Mouse (Mus musculus) heart, postnatal 0 days (tissue): ENCODE measurements around the gene Olfr1024. TPM values are rescaled to one million over a fixed set of nuclear protein-coding genes. Genes with fewer than 3 reads are reported as not detected.

Experiments
- ATAC-seq: fragments of 200-750 bp; cut with Nextera tagmentation; 2 replicates; pipeline ENCODE4 v1.8.0; 2017; ENCODE audit warnings: low read depth, moderate number of reproducible peaks, moderate library complexity; ENCODE audit not compliant: insufficient read depth
- DNase-seq: peaks from one replicate; pipeline ENCODE4 v3.0.0-alpha.2; 2016; ENCODE audit warnings: low spot score
- H3K27ac ChIP-seq: fragments of 300-500 bp; sonication (generic); 2 replicates; pipeline ENCODE4 v1.5.1; 2014; ENCODE audit warnings: low read depth, mild to moderate bottlenecking
- H3K27me3 ChIP-seq: fragments of 300-500 bp; sonication (generic); 2 replicates; pipeline ENCODE4 v1.6.1; 2014; ENCODE audit warnings: low read length, mixed read lengths; ENCODE audit not compliant: control insufficient read depth, insufficient read depth
- H3K36me3 ChIP-seq: fragments of 300-500 bp; sonication (generic); replicated peaks from 2 replicates; pipeline ENCODE4 v1.6.1; 2014; ENCODE audit warnings: low read length, mixed read lengths; ENCODE audit not compliant: control insufficient read depth, insufficient read depth
- H3K4me1 ChIP-seq: fragments of 300-500 bp; sonication (generic); 2 replicates; pipeline ENCODE4 v1.6.1; 2014; ENCODE audit warnings: antibody characterized with exemption; ENCODE audit not compliant: control insufficient read depth, insufficient read depth
- H3K4me2 ChIP-seq: fragments of 300-500 bp; sonication (generic); 2 replicates; pipeline ENCODE4 v1.6.1; 2014; ENCODE audit warnings: low read depth, mild to moderate bottlenecking, low read length, moderate library complexity
- H3K4me3 ChIP-seq: fragments of 300-500 bp; sonication (generic); 2 replicates; pipeline ENCODE4 v1.5.1; 2014; ENCODE audit warnings: low read depth, low read length
- H3K9ac ChIP-seq: fragments of 300-500 bp; sonication (generic); replicated peaks from 2 replicates; pipeline ENCODE4 v1.6.1; 2014; ENCODE audit warnings: low read depth, low read length, mixed read lengths
- H3K9me3 ChIP-seq: fragments of 300-500 bp; sonication (generic); replicated peaks from 2 replicates; pipeline ENCODE4 v1.6.1; 2016; ENCODE audit warnings: low read length; ENCODE audit not compliant: control insufficient read depth
- CTCF ChIP-seq: IDR thresholded peaks from 2 replicates; pipeline ENCODE4 v1.5.1; 2016; ENCODE audit warnings: antibody characterized with exemption, control low read depth, low read depth
- EP300 ChIP-seq: IDR thresholded peaks from 2 replicates; pipeline ENCODE4 v1.6.1; 2016; ENCODE audit warnings: antibody characterized with exemption, low read depth
- WGBS: fragments of 180-500 bp; shearing (Covaris S2); extraction: QIAGEN DNeasy Blood & Tissue Kit; methylation state at CpG from one replicate; pipeline ENCODE4 v1.1.7; 2014; 5-methylcytosine and 5-hydroxymethylcytosine counted together
- polyA plus RNA-seq: library from polyadenylated mRNA; unstranded; fragments of >200 nt; fragmentation: Nextera tagmentation; extraction: Ambion mirVana; gene quantifications from 2 replicates; pipeline ENCODE4 v1.2.1, GENCODE M21; 2015
- total RNA-seq: library from RNA; depleted of rRNA; stranded (reverse); fragments of >200 nt; gene quantifications from 2 replicates; pipeline ENCODE4 v1.2.3, GENCODE M21; 2014; ENCODE audit warnings: low replicate concordance; rRNA removed

The Olfr1024 gene
- total and polyA plus RNA-seq, 2 experiments from 2014 or later, result not detected

- no peak within 1 kb of the TSS for H3K4me3 ChIP-seq
- DNase-seq, result no peak
- no peaks in the 10 kb centered on the region for H3K4me1 ChIP-seq
- no peak for ATAC-seq
- H3K9me3 ChIP-seq, result no peaks in the 10 kb centered on the region
- H3K27me3 ChIP-seq, result no peaks in the 10 kb centered on the region
- no peak within 1 kb of the TSS for H3K4me2 ChIP-seq
- 39% methylated on average over 2 of the region's 2 CpGs for WGBS
- no peak within 1 kb of the TSS for H3K27ac ChIP-seq
- no peaks in the 10 kb centered on the region for H3K36me3 ChIP-seq
- no peak within 1 kb of the TSS for H3K9ac ChIP-seq
- TF ChIP-seq CTCF, result no peak
- TF ChIP-seq EP300, result no peak
Observed at GRCm38 (mm10) chr2:85868294-85868693, 36.6 kb downstream of the Olfr1024 start, which contains the start of gene Olfr1022. TSS of gene Olfr1022 (plus strand) at chr2:85868594.

Other genes with a start within 250 kb of the Olfr1024 start
- gene Olfr154, start 240.6 kb downstream of the Olfr1024 start, total RNA-seq, result not detected in 2 replicates
- not detected in 2 replicates for gene Olfr154, start 240.6 kb downstream of the Olfr1024 start, polyA plus RNA-seq
- gene Olfr1006, start 226.3 kb downstream of the Olfr1024 start, total RNA-seq, result not detected in 2 replicates
- not detected in 2 replicates for gene Olfr1006, start 226.3 kb downstream of the Olfr1024 start, polyA plus RNA-seq
- not detected in 2 replicates for gene Olfr1008, start 215.6 kb downstream of the Olfr1024 start, total RNA-seq
- gene Olfr1008, start 215.6 kb downstream of the Olfr1024 start, polyA plus RNA-seq, result not detected in 2 replicates
- not detected in 2 replicates for gene Olfr1009, start 189.6 kb downstream of the Olfr1024 start, total RNA-seq
- gene Olfr1009, start 189.6 kb downstream of the Olfr1024 start, polyA plus RNA-seq, result not detected in 2 replicates
- gene Olfr1012, start 142.3 kb downstream of the Olfr1024 start, total RNA-seq, result not detected in 2 replicates
- gene Olfr1012, start 142.3 kb downstream of the Olfr1024 start, polyA plus RNA-seq, result not detected in 2 replicates
- gene Olfr1013, start 138.0 kb downstream of the Olfr1024 start, total RNA-seq, result not detected in 2 replicates
- not detected in 2 replicates for gene Olfr1013, start 138.0 kb downstream of the Olfr1024 start, polyA plus RNA-seq
- not detected in 2 replicates for gene Olfr1014, start 132.3 kb downstream of the Olfr1024 start, total RNA-seq
- gene Olfr1014, start 132.3 kb downstream of the Olfr1024 start, polyA plus RNA-seq, result not detected in 2 replicates
- not detected in 2 replicates for gene Olfr1015, start 123.0 kb downstream of the Olfr1024 start, total RNA-seq
- not detected in 2 replicates for gene Olfr1015, start 123.0 kb downstream of the Olfr1024 start, polyA plus RNA-seq
- gene Olfr1016, start 102.5 kb downstream of the Olfr1024 start, total RNA-seq, result not detected in 2 replicates
- not detected in 2 replicates for gene Olfr1016, start 102.5 kb downstream of the Olfr1024 start, polyA plus RNA-seq
- not detected in 2 replicates for gene Olfr1018, start 86.6 kb downstream of the Olfr1024 start, total RNA-seq
- gene Olfr1018, start 86.6 kb downstream of the Olfr1024 start, polyA plus RNA-seq, result not detected in 2 replicates
- not detected in 2 replicates for gene Olfr1019, start 59.6 kb downstream of the Olfr1024 start, total RNA-seq
- gene Olfr1019, start 59.6 kb downstream of the Olfr1024 start, polyA plus RNA-seq, result not detected in 2 replicates
- gene Olfr1020, start 58.0 kb downstream of the Olfr1024 start, total RNA-seq, result not detected in 2 replicates
- not detected in 2 replicates for gene Olfr1020, start 58.0 kb downstream of the Olfr1024 start, polyA plus RNA-seq
- not detected in 2 replicates for gene Olfr1022, start 36.5 kb downstream of the Olfr1024 start, total RNA-seq
- not detected in 2 replicates for gene Olfr1022, start 36.5 kb downstream of the Olfr1024 start, polyA plus RNA-seq
- gene Olfr1023, start 19.4 kb downstream of the Olfr1024 start, total RNA-seq, result not detected in 2 replicates
- gene Olfr1023, start 19.4 kb downstream of the Olfr1024 start, polyA plus RNA-seq, result not detected in 2 replicates
- not detected in 2 replicates for gene Olfr1025-ps1, start 10.1 kb upstream of the Olfr1024 start, total RNA-seq
- gene Olfr1025-ps1, start 10.1 kb upstream of the Olfr1024 start, polyA plus RNA-seq, result not detected in 2 replicates
- gene Olfr1026, start 16.5 kb upstream of the Olfr1024 start, total RNA-seq, result not detected in 2 replicates
- not detected in 2 replicates for gene Olfr1026, start 16.5 kb upstream of the Olfr1024 start, polyA plus RNA-seq
- gene Olfr1028, start 45.4 kb upstream of the Olfr1024 start, total RNA-seq, result not detected in 2 replicates
- not detected in 2 replicates for gene Olfr1028, start 45.4 kb upstream of the Olfr1024 start, polyA plus RNA-seq
- gene Olfr1029, start 68.8 kb upstream of the Olfr1024 start, total RNA-seq, result not detected in 2 replicates
- not detected in 2 replicates for gene Olfr1029, start 68.8 kb upstream of the Olfr1024 start, polyA plus RNA-seq
- gene Olfr1030, start 74.2 kb upstream of the Olfr1024 start, total RNA-seq, result not detected in 2 replicates
- gene Olfr1030, start 74.2 kb upstream of the Olfr1024 start, polyA plus RNA-seq, result not detected in 2 replicates
- gene Olfr1031, start 85.3 kb upstream of the Olfr1024 start, total RNA-seq, result not detected in 2 replicates
- not detected in 2 replicates for gene Olfr1031, start 85.3 kb upstream of the Olfr1024 start, polyA plus RNA-seq
- gene Olfr1032, start 100.5 kb upstream of the Olfr1024 start, total RNA-seq, result not detected in 2 replicates
- not detected in 2 replicates for gene Olfr1032, start 100.5 kb upstream of the Olfr1024 start, polyA plus RNA-seq
- 0.31 and 4.0 TPM in 2 replicates for gene Olfr1033, start 115.6 kb upstream of the Olfr1024 start, total RNA-seq
- gene Olfr1033, start 115.6 kb upstream of the Olfr1024 start, polyA plus RNA-seq, result 4.0 and 5.4 TPM in 2 replicates
- gene Olfr1034, start 140.8 kb upstream of the Olfr1024 start, total RNA-seq, result 0.35 TPM in 1 of 2 replicates, not detected in the other
- 0.04 and 0.05 TPM in 2 replicates for gene Olfr1034, start 140.8 kb upstream of the Olfr1024 start, polyA plus RNA-seq
- gene Olfr1036, start 168.9 kb upstream of the Olfr1024 start, total RNA-seq, result not detected in 2 replicates
- not detected in 2 replicates for gene Olfr1036, start 168.9 kb upstream of the Olfr1024 start, polyA plus RNA-seq
- not detected in 2 replicates for gene Olfr1037, start 182.3 kb upstream of the Olfr1024 start, total RNA-seq
- gene Olfr1037, start 182.3 kb upstream of the Olfr1024 start, polyA plus RNA-seq, result not detected in 2 replicates
- not detected in 2 replicates for gene Olfr1039, start 230.9 kb upstream of the Olfr1024 start, total RNA-seq
- not detected in 2 replicates for gene Olfr1039, start 230.9 kb upstream of the Olfr1024 start, polyA plus RNA-seq
- not detected in 2 replicates for gene Olfr1040, start 241.7 kb upstream of the Olfr1024 start, total RNA-seq
- gene Olfr1040, start 241.7 kb upstream of the Olfr1024 start, polyA plus RNA-seq, result not detected in 2 replicates